Mouse (Mus musculus): Measurements from ENCODE around the gene Dlg2. TPM values are rescaled to one million over a fixed set of nuclear protein-coding genes. Genes with fewer than 3 reads are reported as not detected.

Gene Dlg2
- polyA plus RNA-seq, 1 experiment, result not detected

DNA sequence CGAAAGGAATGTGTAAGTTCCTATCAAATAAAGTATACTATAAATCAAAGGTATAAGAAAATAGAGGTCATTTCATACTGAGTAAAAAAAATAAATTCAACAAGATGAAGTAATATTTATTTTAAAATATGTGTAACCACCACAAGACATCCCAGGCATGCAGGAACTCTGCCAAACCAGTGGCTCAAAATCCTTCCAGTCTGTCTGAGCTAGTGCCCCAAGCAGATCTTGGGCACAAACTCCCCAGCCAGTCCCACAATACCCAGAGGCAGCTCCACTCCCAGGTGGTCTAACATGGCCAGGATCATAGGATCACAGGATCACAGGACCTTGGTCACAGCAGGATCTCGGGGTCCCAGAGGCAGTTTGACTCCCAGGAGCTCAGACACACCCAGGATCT, 1977.7 kb downstream of the Dlg2 start:
- H3K4me1 ChIP-seq (ENCODE audit: control insufficient read depth, insufficient read depth, low read length), result no peaks in the 10 kb centered on the region
- no peak for TF ChIP-seq CTCF (IDR thresholded peaks at IDR 0.05; ENCODE audit: low read depth, low read length)
- no peak for TF ChIP-seq POLR2A (IDR thresholded peaks at IDR 0.05; ENCODE audit: borderline replicate concordance, low read depth, low read length)
- H3K4me3 ChIP-seq (ENCODE audit: insufficient read depth, low read length), result no peak overlapping the region
- H3K27ac ChIP-seq (ENCODE audit: insufficient read depth, low read depth, low read length), result no peak overlapping the region

DNA sequence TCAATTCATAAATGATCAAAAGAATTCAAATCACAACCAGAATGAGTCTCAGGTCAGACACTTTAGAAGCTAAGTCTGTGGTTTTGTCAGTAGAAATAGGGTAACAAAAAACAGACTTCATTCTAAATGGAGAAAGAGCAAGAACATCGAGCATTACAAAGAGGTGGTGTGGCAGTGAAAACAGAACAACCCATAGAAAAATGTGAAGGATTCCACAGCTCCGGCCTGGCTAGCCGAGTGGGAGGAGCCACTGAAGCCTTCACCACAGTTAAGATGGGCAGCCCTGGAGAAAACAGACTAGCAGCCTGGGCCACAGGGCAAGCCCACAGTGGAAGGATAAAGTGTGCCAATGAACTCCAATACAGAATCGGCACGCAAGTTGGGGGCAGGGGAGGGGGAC, 1979.5 kb downstream of the Dlg2 start:
- no peak for TF ChIP-seq CTCF (IDR thresholded peaks at IDR 0.05; ENCODE audit: low read depth, low read length)
- TF ChIP-seq POLR2A (IDR thresholded peaks at IDR 0.05; ENCODE audit: borderline replicate concordance, low read depth, low read length), result no peak
- Histone ChIP-seq H3K27ac (ENCODE audit: insufficient read depth, low read depth, low read length) (no peak overlapping the region), H3K4me1 (ENCODE audit: control insufficient read depth, insufficient read depth, low read length) (no peaks in the 10 kb centered on the region), H3K4me3 (ENCODE audit: insufficient read depth, low read length) (no peak overlapping the region)

DNA sequence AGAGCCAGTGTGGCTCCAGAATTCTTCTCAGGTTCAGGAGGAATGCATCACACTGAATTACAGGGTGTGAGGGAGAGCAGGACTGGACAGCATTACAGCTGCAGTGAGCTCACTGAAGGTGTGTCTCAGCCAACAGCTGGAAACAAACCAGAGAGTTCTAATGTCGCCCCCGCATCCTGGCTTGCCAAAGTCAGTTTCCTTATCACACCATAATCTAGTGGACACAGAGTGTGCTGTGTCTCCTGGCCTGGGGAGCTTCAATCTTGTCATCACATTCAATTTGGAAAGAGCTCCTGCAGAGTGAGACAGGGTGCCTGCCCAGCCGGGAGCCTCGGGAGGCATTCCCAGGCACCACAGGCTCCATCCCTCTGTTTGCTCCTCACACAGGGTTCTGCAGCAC, 1981.3 kb downstream of the Dlg2 start:
- no peak for TF ChIP-seq POLR2A (IDR thresholded peaks at IDR 0.05; ENCODE audit: borderline replicate concordance, low read depth, low read length)
- TF ChIP-seq CTCF (IDR thresholded peaks at IDR 0.05; ENCODE audit: low read depth, low read length), result no peak
- Histone ChIP-seq H3K27ac (ENCODE audit: insufficient read depth, low read depth, low read length) (no peak overlapping the region), H3K4me1 (ENCODE audit: control insufficient read depth, insufficient read depth, low read length) (no peaks in the 10 kb centered on the region)

DNA sequence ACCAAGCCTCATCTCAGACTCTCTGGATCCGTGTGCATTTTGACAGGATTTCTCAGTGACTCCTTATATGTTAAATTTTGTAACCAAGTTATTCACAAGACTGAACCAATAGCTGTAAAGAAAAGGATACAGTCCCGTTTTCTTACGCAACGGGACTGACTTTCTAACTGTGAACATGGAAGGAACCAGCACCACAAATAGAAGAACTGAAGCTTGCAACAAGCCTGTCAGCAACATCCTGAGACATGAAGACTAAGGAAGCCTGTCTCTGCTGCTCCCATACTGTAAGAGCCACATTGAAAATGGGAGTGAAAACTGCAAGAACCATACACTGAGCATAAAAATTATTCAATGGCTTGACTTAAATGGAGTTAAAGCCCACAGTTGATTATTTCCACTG, 1981.8 kb downstream of the Dlg2 start:
- no peak for TF ChIP-seq CTCF (IDR thresholded peaks at IDR 0.05; ENCODE audit: low read depth, low read length)
- H3K27ac ChIP-seq (ENCODE audit: insufficient read depth, low read depth, low read length), result no peak overlapping the region
- no peak overlapping the region for H3K4me3 ChIP-seq (ENCODE audit: insufficient read depth, low read length)

More for the DNA sequence above, 1981.3 kb downstream of the Dlg2 start:
- H3K4me3 ChIP-seq (ENCODE audit: insufficient read depth, low read length), result no peak overlapping the region

DNA sequence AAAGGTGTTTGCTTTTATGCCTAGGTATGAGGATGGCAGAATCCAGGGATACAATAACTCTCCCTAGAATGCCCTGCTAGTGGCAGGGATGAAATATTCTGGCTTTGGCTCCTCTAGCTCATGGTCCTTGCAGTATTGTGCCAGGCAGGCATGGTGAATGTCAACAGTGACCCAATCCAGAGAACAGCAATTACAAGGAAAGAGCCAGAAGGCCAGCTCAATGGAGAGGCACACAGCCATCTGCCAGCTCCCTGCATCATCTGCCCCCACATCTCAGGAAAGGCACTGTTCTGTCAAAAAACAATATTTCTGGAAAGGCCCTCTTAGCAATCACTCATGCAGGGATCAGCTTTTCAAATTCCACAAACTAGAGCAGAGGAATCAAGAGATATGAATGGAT, 1984.1 kb downstream of the Dlg2 start:
- no peaks in the 10 kb centered on the region for H3K4me1 ChIP-seq (ENCODE audit: control insufficient read depth, insufficient read depth, low read length)
- no peak overlapping the region for H3K27ac ChIP-seq (ENCODE audit: insufficient read depth, low read depth, low read length)
- H3K4me3 ChIP-seq (ENCODE audit: insufficient read depth, low read length), result no peak overlapping the region
- TF ChIP-seq CTCF (IDR thresholded peaks at IDR 0.05; ENCODE audit: low read depth, low read length) (no peak), POLR2A (IDR thresholded peaks at IDR 0.05; ENCODE audit: borderline replicate concordance, low read depth, low read length) (no peak)

More for the DNA sequence above, 1981.8 kb downstream of the Dlg2 start:
- no peaks in the 10 kb centered on the region for H3K4me1 ChIP-seq (ENCODE audit: control insufficient read depth, insufficient read depth, low read length)

DNA sequence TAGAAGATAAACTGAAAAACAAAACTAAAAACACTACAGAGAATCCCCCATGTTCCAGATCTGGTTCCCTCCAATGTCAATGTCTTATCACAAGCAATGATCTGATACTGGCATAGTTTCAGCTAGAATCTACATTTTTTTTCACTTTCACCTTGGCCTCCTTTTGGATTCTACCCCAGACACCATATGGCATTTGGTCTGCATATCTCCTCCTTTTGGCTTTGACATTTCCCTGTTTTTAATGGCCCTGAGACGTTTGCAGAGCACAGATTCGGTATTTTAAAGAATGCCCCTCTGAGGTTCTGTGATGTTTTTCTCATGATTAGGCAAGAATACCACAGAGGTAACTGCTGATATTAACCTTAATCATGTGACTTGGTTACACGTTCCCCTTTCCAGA, 1984.8 kb downstream of the Dlg2 start:
- TF ChIP-seq POLR2A (IDR thresholded peaks at IDR 0.05; ENCODE audit: borderline replicate concordance, low read depth, low read length) (no peak), CTCF (IDR thresholded peaks at IDR 0.05; ENCODE audit: low read depth, low read length) (no peak)
- no peak overlapping the region for H3K27ac ChIP-seq (ENCODE audit: insufficient read depth, low read depth, low read length)
- no peaks in the 10 kb centered on the region for H3K4me1 ChIP-seq (ENCODE audit: control insufficient read depth, insufficient read depth, low read length)

DNA sequence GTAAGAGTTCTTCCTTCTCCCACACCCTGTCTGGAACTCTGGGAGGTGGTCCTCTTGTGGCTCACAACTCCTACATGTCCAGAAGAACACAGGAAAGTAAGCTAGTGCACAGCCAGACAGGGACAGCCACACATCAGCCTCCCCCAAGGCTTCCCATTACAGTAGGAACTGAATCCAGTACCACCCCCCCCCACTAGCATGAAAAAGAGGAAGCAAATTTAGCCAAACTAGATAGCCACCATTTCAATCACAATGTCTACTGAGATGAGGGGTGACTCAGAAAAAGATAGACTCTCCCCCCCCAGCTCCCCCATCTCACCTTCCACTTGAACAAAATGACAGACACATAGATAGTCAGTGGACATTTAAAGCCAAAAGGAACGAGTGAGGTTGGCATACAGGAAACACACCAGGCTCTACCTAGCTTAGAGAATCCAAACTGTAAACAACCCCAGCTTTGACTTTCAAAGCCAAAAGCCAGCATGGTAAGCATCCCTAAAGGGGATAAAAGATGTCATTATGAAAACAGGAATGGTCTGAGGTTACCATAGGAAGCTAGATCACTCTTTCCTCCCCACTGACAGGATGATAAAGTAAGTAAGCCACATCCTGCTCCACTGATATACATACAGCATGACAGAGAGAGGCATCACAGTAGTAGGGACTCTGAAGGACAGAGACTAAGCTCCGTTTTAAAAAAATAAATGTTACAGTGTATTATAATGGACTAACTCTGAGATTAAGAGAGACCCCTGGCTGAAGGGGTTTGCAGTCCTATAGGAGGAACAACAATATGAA, 1986.8 kb downstream of the Dlg2 start:
- H3K4me1 ChIP-seq (ENCODE audit: control insufficient read depth, insufficient read depth, low read length), result no peaks in the 10 kb centered on the region
- TF ChIP-seq CTCF (IDR thresholded peaks at IDR 0.05; ENCODE audit: low read depth, low read length), result no peak
- H3K4me3 ChIP-seq (ENCODE audit: insufficient read depth, low read length), result no peak overlapping the region
- H3K27ac ChIP-seq (ENCODE audit: insufficient read depth, low read depth, low read length), result no peak overlapping the region

More for the DNA sequence above, 1984.8 kb downstream of the Dlg2 start:
- H3K4me3 ChIP-seq (ENCODE audit: insufficient read depth, low read length), result no peak overlapping the region

DNA sequence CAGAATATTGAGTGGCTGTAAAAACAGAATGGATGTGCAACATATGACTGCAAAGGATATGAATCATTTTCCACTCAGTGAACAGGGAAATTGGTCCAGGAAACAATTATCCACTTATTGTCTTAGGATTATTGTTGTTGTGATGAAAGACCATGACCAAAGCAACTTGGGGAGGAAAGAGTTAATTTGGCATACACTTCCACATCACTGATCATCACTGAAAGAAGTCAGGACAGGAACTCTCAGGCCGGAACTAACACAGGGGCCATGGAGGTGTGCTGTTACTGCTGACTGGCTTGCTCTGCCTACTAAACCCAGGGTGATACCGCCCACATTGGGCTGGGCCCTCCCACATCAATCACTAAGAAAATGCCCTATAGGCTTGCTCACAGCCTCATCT, 1987.8 kb downstream of the Dlg2 start:
- Histone ChIP-seq H3K4me3 (ENCODE audit: insufficient read depth, low read length) (no peak overlapping the region), H3K4me1 (ENCODE audit: control insufficient read depth, insufficient read depth, low read length) (no peaks in the 10 kb centered on the region), H3K27ac (ENCODE audit: insufficient read depth, low read depth, low read length) (no peak overlapping the region)
- TF ChIP-seq CTCF (IDR thresholded peaks at IDR 0.05; ENCODE audit: low read depth, low read length) (no peak), POLR2A (IDR thresholded peaks at IDR 0.05; ENCODE audit: borderline replicate concordance, low read depth, low read length) (no peak)

DNA sequence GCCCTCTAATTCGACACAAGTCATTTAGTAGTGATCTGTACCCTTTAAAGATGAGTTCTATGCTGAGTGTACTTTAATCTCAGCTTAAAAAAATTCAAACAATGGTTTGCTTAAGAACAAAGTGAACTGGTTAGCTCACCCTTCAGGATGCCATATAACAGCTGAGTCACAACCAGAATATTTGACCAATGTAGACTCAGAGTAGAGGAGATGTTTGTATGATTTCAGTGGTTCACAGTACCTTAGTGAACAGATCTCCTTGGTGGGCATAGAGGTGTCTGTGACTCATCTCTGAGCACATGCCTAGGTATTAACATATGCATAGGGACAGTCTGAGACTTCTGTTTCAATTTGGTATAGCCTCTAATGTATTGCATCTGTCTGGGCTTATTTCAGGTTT, 2002.7 kb downstream of the Dlg2 start:
- Histone ChIP-seq H3K4me3 (ENCODE audit: insufficient read depth, low read length) (no peak overlapping the region), H3K4me1 (ENCODE audit: control insufficient read depth, insufficient read depth, low read length) (no peaks in the 10 kb centered on the region), H3K27ac (ENCODE audit: insufficient read depth, low read depth, low read length) (no peak overlapping the region)
- TF ChIP-seq CTCF (IDR thresholded peaks at IDR 0.05; ENCODE audit: low read depth, low read length) (no peak), POLR2A (IDR thresholded peaks at IDR 0.05; ENCODE audit: borderline replicate concordance, low read depth, low read length) (no peak)

DNA sequence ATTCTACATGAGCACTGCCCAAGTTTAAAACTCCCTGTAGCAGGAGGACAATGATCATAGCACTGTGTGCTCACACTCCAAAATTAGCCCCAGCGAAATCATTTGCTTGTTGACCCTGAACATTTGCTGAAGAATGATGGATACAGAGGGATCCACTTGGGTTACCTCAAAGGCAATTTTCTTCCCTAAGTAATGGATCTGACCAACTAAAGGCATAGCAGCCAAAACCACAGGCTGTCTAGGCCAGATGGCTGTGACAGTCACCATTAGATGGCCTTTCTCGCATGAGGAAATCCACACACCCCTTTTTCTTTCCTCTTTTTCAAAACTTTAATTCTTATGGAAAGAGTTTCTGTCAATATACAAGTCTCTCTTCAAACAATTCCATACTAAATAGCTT, 2003.3 kb downstream of the Dlg2 start:
- no peak overlapping the region for H3K27ac ChIP-seq (ENCODE audit: insufficient read depth, low read depth, low read length)

More for the DNA sequence above, 2003.3 kb downstream of the Dlg2 start:
- TF ChIP-seq POLR2A (IDR thresholded peaks at IDR 0.05; ENCODE audit: borderline replicate concordance, low read depth, low read length), result no peak
- TF ChIP-seq CTCF (IDR thresholded peaks at IDR 0.05; ENCODE audit: low read depth, low read length), result no peak
- H3K4me1 ChIP-seq (ENCODE audit: control insufficient read depth, insufficient read depth, low read length), result no peaks in the 10 kb centered on the region
- no peak overlapping the region for H3K4me3 ChIP-seq (ENCODE audit: insufficient read depth, low read length)

Data from bone marrow macrophage, adult 2 months (primary cell).